Mouse (Mus musculus): Measurements from ENCODE around the gene Trim29. TPM values are rescaled to one million over a fixed set of nuclear protein-coding genes. Genes with fewer than 3 reads are reported as not detected.

Gene Trim29
- total RNA-seq, 2 experiments from 2014 or later: 0.22 to 0.34 TPM

GRCm38 (mm10) chr9:43368781-43369180 is 58.1 kb downstream of the Trim29 start:
- DNase-seq (ENCODE audit: low spot score in 2 of 2): no peak

GRCm38 (mm10) chr9:43383871-43384270 is 73.2 kb downstream of the Trim29 start:
- DNase-seq (ENCODE audit: low spot score in 2 of 2): no peak

GRCm38 (mm10) chr9:43384400-43384799 is 73.8 kb downstream of the Trim29 start:
- DNase-seq (ENCODE audit: low spot score in 2 of 2): no peak

Other genes with a start within 250 kb of the Trim29 start
- 10 to 100 TPM; 55.7 to 56.3 TPM for gene Arhgef12, start 203.6 kb upstream of the Trim29 start, total RNA-seq (2021)
- gene Tmem136, start 194.3 kb upstream of the Trim29 start, total RNA-seq (2021): 1 to 10 TPM; 1.8 to 1.9 TPM
- gene Pou2f3, start 100.5 kb upstream of the Trim29 start, total RNA-seq (2021): under 1 TPM; 0.15 to 0.23 TPM
- gene Oaf, start 70.9 kb upstream of the Trim29 start, total RNA-seq (2021): 10 to 100 TPM; 45.8 to 50.2 TPM